Mouse (Mus musculus): ENCODE results near the gene Olfr734. TPM values are rescaled to one million over a fixed set of nuclear protein-coding genes. Genes with fewer than 3 reads are reported as not detected.

The Olfr734 gene
- polyA plus RNA-seq, 1 experiment from 2014 or later: not detected

Other genes starting within 250 kb of the Olfr734 start
- gene Olfr726, start 235.8 kb downstream of the Olfr734 start, polyA plus RNA-seq (2014; fragmentation: Nextera tagmentation; extraction: Ambion mirVana): not detected in 2 replicates
- gene Olfr727, start 203.6 kb downstream of the Olfr734 start, polyA plus RNA-seq (2014; fragmentation: Nextera tagmentation; extraction: Ambion mirVana): not detected in 2 replicates
- not detected in 2 replicates for gene Olfr728, start 184.1 kb downstream of the Olfr734 start, polyA plus RNA-seq (2014; fragmentation: Nextera tagmentation; extraction: Ambion mirVana)
- not detected in 2 replicates for gene Olfr729, start 173.9 kb downstream of the Olfr734 start, polyA plus RNA-seq (2014; fragmentation: Nextera tagmentation; extraction: Ambion mirVana)
- gene Olfr730, start 138.6 kb downstream of the Olfr734 start, polyA plus RNA-seq (2014; fragmentation: Nextera tagmentation; extraction: Ambion mirVana): not detected in 2 replicates
- not detected in 2 replicates for gene Olfr731, start 84.9 kb downstream of the Olfr734 start, polyA plus RNA-seq (2014; fragmentation: Nextera tagmentation; extraction: Ambion mirVana)
- gene Olfr732, start 42.6 kb downstream of the Olfr734 start, polyA plus RNA-seq (2014; fragmentation: Nextera tagmentation; extraction: Ambion mirVana): not detected in 2 replicates
- not detected in 2 replicates for gene Olfr733, start 25.2 kb downstream of the Olfr734 start, polyA plus RNA-seq (2014; fragmentation: Nextera tagmentation; extraction: Ambion mirVana)
- not detected in 2 replicates for gene Olfr735, start 22.1 kb upstream of the Olfr734 start, polyA plus RNA-seq (2014; fragmentation: Nextera tagmentation; extraction: Ambion mirVana)
- gene Tlr11, start 31.2 kb upstream of the Olfr734 start, polyA plus RNA-seq (2014; fragmentation: Nextera tagmentation; extraction: Ambion mirVana): not detected in 2 replicates
- gene Olfr736, start 54.4 kb upstream of the Olfr734 start, polyA plus RNA-seq (2014; fragmentation: Nextera tagmentation; extraction: Ambion mirVana): not detected in 2 replicates
- not detected in 2 replicates for gene Olfr738, start 80.8 kb upstream of the Olfr734 start, polyA plus RNA-seq (2014; fragmentation: Nextera tagmentation; extraction: Ambion mirVana)
- not detected in 2 replicates for gene Olfr739, start 91.9 kb upstream of the Olfr734 start, polyA plus RNA-seq (2014; fragmentation: Nextera tagmentation; extraction: Ambion mirVana)
- gene Olfr740, start 118.8 kb upstream of the Olfr734 start, polyA plus RNA-seq (2014; fragmentation: Nextera tagmentation; extraction: Ambion mirVana): not detected in 2 replicates
- not detected in 2 replicates for gene Olfr741, start 146.0 kb upstream of the Olfr734 start, polyA plus RNA-seq (2014; fragmentation: Nextera tagmentation; extraction: Ambion mirVana)
- gene Olfr742, start 176.8 kb upstream of the Olfr734 start, polyA plus RNA-seq (2014; fragmentation: Nextera tagmentation; extraction: Ambion mirVana): not detected in 2 replicates
- gene Olfr743, start 195.1 kb upstream of the Olfr734 start, polyA plus RNA-seq (2014; fragmentation: Nextera tagmentation; extraction: Ambion mirVana): not detected in 2 replicates

Data from forebrain, embryonic 11.5 days (tissue).